Mouse (Mus musculus) left cerebral cortex, adult 6 months (tissue): ENCODE results near the gene Smpdl3a. TPM values are rescaled to one million over a fixed set of nuclear protein-coding genes. Genes with fewer than 3 reads are reported as not detected.

Source experiments
- long read RNA-seq, 2 experiments: library from polyadenylated mRNA; unstranded; transcript quantifications; one replicate each; pipeline ENCODE4 v2.0.0; 2019 to 2020
- polyA plus RNA-seq: library from polyadenylated mRNA; unstranded; fragments of <200 nt; fragmentation: Nextera tagmentation; gene quantifications from 2 replicates; pipeline ENCODE4 v1.2.3, GENCODE M21; 2021

Smpdl3a gene
- 35.7 and 43.7 TPM in 2 replicates for polyA plus RNA-seq
- long read RNA-seq, experiment 1, transcript Smpdl3a-201 (8 exons, 1,961 nt) = major isoform, 140 of 195 reads
- long read RNA-seq, experiment 1, partial matches to known transcripts = 6 of 195 reads
- long read RNA-seq, experiment 1, other reads (novel, unspliced or antisense) = 49 of 195 reads
- long read RNA-seq, experiment 2, transcript Smpdl3a-201 (8 exons, 1,961 nt) = major isoform, 61 of 74 reads
- long read RNA-seq, experiment 2, partial matches to known transcripts = 6 of 74 reads
- long read RNA-seq, experiment 2, other reads (novel, unspliced or antisense) = 7 of 74 reads

GRCm38 (mm10) chr10:57794018-57794417 lies at the start of gene Smpdl3a:
Gene Smpdl3a (plus strand): TSS chr10:57794335.

GRCm38 (mm10) chr10:57784876-57785150 lies 9.3 kb upstream of the Smpdl3a start, which contains the start of gene Fabp7:
Gene Fabp7 (plus strand): TSS chr10:57784881.

Other genes with a start within 250 kb of the Smpdl3a start
- gene Pkib, start 162.4 kb upstream of the Smpdl3a start, polyA plus RNA-seq = 22.4 and 32.8 TPM in 2 replicates
- 84.8 and 141 TPM in 2 replicates for gene Fabp7, start 9.5 kb upstream of the Smpdl3a start, polyA plus RNA-seq